Mouse (Mus musculus) T-cell, adult 2 months (primary cell): ENCODE results near the gene Gm26661.

Experiments
- DNase-seq: peaks from one replicate; pipeline ENCODE4 v3.0.0; 2022; ENCODE audit warnings: low spot score

Gene Gm26661

GRCm38 (mm10) chr14:7791532-7792159 lies at the start of gene Gm26661:
TSS of gene Gm26661 (plus strand) at chr14:7791587.
- peak; percentile 54 for DNase-seq

- DNase-seq: peak; percentile 7
Observed at GRCm38 (mm10) chr14:7748944-7749763, 42.2 kb upstream of the Gm26661 start.

- no peak for DNase-seq
Observed at GRCm38 (mm10) chr14:7749764-7750089, 41.7 kb upstream of the Gm26661 start.

- DNase-seq: peak; percentile 81
Observed at GRCm38 (mm10) chr14:7765569-7766314, 25.6 kb upstream of the Gm26661 start.

- peak; percentile 87 for DNase-seq
Observed at GRCm38 (mm10) chr14:7773714-7774389, 17.5 kb upstream of the Gm26661 start.

GRCm38 (mm10) chr14:7786073-7786472 lies 5.3 kb upstream of the Gm26661 start:
- DNase-seq: no peak

GRCm38 (mm10) chr14:7789266-7790030 lies 1.9 kb upstream of the Gm26661 start:
- no peak for DNase-seq

GRCm38 (mm10) chr14:7791061-7791531 lies 291 bp upstream of the Gm26661 start:
- no peak for DNase-seq

GRCm38 (mm10) chr14:7795961-7796360 lies 4.6 kb downstream of the Gm26661 start:
- no peak for DNase-seq

GRCm38 (mm10) chr14:7800611-7801010 lies 9.2 kb downstream of the Gm26661 start:
- no peak for DNase-seq

GRCm38 (mm10) chr14:7801831-7802230 lies 10.4 kb downstream of the Gm26661 start:
- peak; percentile 23 for DNase-seq

- DNase-seq: no peak
Observed at GRCm38 (mm10) chr14:7803874-7804557, 12.6 kb downstream of the Gm26661 start.

GRCm38 (mm10) chr14:7804558-7804905 lies 13.1 kb downstream of the Gm26661 start:
- no peak for DNase-seq

GRCm38 (mm10) chr14:7807711-7808110 lies 16.3 kb downstream of the Gm26661 start:
- DNase-seq: no peak

GRCm38 (mm10) chr14:7808501-7808981 lies 17.2 kb downstream of the Gm26661 start:
- no peak for DNase-seq

GRCm38 (mm10) chr14:7809043-7809955 lies 17.9 kb downstream of the Gm26661 start:
- no peak for DNase-seq

GRCm38 (mm10) chr14:7817770-7818462 lies 26.5 kb downstream of the Gm26661 start, which contains the start of gene Flnb:
TSS of gene Flnb (plus strand) at chr14:7817957.
- peak; percentile 93 for DNase-seq

- DNase-seq: peak; percentile 14
Observed at GRCm38 (mm10) chr14:7818463-7819121, 27.2 kb downstream of the Gm26661 start.
